ENCODE assay signal across 14 mouse cellular contexts in the genomic region with DNA sequence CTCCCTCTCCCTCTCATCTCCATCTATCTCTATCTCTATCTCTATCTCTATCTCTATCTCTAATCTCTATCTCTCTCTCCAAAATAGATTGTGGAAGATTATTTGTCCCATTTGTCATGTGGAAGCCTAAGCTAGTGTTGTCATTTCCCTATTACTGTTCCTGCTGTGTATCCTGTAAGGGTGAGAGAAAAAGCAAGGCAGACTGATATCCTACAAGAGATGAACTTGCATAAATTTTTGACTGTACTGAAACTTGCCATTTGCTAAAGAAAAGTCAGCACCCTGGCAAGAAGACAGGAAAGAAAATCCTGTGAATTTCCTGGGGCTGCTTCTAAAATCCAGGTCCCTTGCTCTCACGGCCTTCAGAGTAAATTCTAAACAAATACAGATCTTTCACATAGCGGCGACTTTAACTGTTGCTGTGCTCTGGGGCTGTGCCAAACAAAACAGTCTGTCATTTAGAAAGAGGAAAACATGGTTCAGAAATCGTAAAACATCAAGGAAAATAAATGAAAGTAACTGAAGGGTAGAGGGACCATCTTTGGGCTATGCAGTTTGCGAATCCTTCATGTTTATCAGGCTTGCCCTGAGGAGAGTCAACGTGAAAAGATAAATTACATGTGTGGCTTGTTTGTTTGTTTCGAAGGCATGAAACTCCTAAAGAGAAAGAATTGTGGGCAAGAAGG.
DNase-seq lines count a peak whose midpoint lies in the region; ATAC-seq and TF ChIP-seq lines count a peak whose summit lies in the region.
"Had no signal": no experiment of that assay in that cellular context is flagged by ENCODE, and none has a peak within 500 bp of the region (broad histone marks: within the 10 kb centered on the region; RNA-seq: fewer than 3 reads in every experiment).

No protein-coding gene starts in this region.

- H3K4me1 ChIP-seq in forebrain, embryonic 16.5 days (replicated peaks; ENCODE audit: control insufficient read depth, insufficient read depth, low read length) = no peaks in the 10 kb centered on the region
- H3K4me1 ChIP-seq in forebrain, postnatal 0 days (ENCODE audit: insufficient read depth) = no peaks in the 10 kb centered on the region
- H3K4me1 ChIP-seq in stomach, embryonic 16.5 days (ENCODE audit: control insufficient read depth, insufficient read depth, low read length) = no peaks in the 10 kb centered on the region
- H3K4me1 ChIP-seq in stomach, postnatal 0 days (replicated peaks; ENCODE audit: control insufficient read depth, insufficient read depth) = no peaks in the 10 kb centered on the region
- peaks cover 5% of the 10 kb centered on the region; the same call in 1 of the 2 replicates for H3K4me1 ChIP-seq in kidney, postnatal 0 days (replicated peaks; ENCODE audit: insufficient read depth, low read length)
- H3K4me1 ChIP-seq: forebrain, embryonic 10.5 days; limb, embryonic 15.5 days; midbrain, embryonic 10.5 days had no signal

- no peaks in the 10 kb centered on the region for H3K9me3 ChIP-seq in forebrain, embryonic 16.5 days (ENCODE audit: control insufficient read depth, low read length)
- no peaks in the 10 kb centered on the region for H3K9me3 ChIP-seq in forebrain, postnatal 0 days (ENCODE audit: low read length)
- no peaks in the 10 kb centered on the region for H3K9me3 ChIP-seq in stomach, embryonic 16.5 days (replicated peaks; ENCODE audit: control insufficient read depth, low read length)
- H3K9me3 ChIP-seq in stomach, postnatal 0 days (ENCODE audit: control insufficient read depth, low read length) = no peaks in the 10 kb centered on the region
- H3K9me3 ChIP-seq in kidney, postnatal 0 days (replicated peaks; ENCODE audit: low read length) = no peaks in the 10 kb centered on the region
- H3K9me3 ChIP-seq: forebrain, embryonic 10.5 days; limb, embryonic 15.5 days; midbrain, embryonic 10.5 days had no signal

- 64% methylated on average over 7 of the region's 7 CpGs for WGBS in forebrain, embryonic 16.5 days
- WGBS in forebrain, postnatal 0 days = 58% methylated on average over 7 of the region's 7 CpGs
- 45% methylated on average over 7 of the region's 7 CpGs for WGBS in stomach, embryonic 16.5 days
- WGBS in stomach, postnatal 0 days = 40% methylated on average over 7 of the region's 7 CpGs
- 30% methylated on average over 7 of the region's 7 CpGs for WGBS in kidney, postnatal 0 days

- no peak overlapping the region for H3K4me3 ChIP-seq in forebrain, embryonic 16.5 days (replicated peaks; ENCODE audit: low read length)
- no peak overlapping the region for H3K4me3 ChIP-seq in forebrain, postnatal 0 days (ENCODE audit: low read depth, low read length)
- no peak overlapping the region for H3K4me3 ChIP-seq in stomach, embryonic 16.5 days (replicated peaks; ENCODE audit: low read length)
- H3K4me3 ChIP-seq in stomach, postnatal 0 days (ENCODE audit: low read depth, low read length) = no peak overlapping the region
- H3K4me3 ChIP-seq in kidney, postnatal 0 days (replicated peaks; ENCODE audit: low read depth, low read length) = no peak overlapping the region
- H3K4me3 ChIP-seq: forebrain, embryonic 10.5 days; limb, embryonic 15.5 days; midbrain, embryonic 10.5 days had no signal

- H3K27me3 ChIP-seq in forebrain, embryonic 16.5 days (replicated peaks; ENCODE audit: control insufficient read depth, insufficient read depth, low read length) = no peaks in the 10 kb centered on the region
- no peaks in the 10 kb centered on the region for H3K27me3 ChIP-seq in forebrain, postnatal 0 days (ENCODE audit: insufficient read depth, low read length)
- no peaks in the 10 kb centered on the region for H3K27me3 ChIP-seq in stomach, embryonic 16.5 days (ENCODE audit: control insufficient read depth, insufficient read depth, low read length)
- H3K27me3 ChIP-seq in stomach, postnatal 0 days (ENCODE audit: control insufficient read depth, insufficient read depth, low read length) = no peaks in the 10 kb centered on the region
- H3K27me3 ChIP-seq in kidney, postnatal 0 days (ENCODE audit: insufficient read depth, low read length) = no peaks in the 10 kb centered on the region
- H3K27me3 ChIP-seq: CH12.LX; limb, embryonic 15.5 days had no signal

- no peak overlapping the region for H3K9ac ChIP-seq in forebrain, embryonic 16.5 days (replicated peaks; ENCODE audit: low read depth, low read length)
- no peak overlapping the region for H3K9ac ChIP-seq in forebrain, postnatal 0 days
- no peak overlapping the region for H3K9ac ChIP-seq in stomach, embryonic 16.5 days (ENCODE audit: low read length)
- no peak overlapping the region for H3K9ac ChIP-seq in stomach, postnatal 0 days (ENCODE audit: low read length)
- H3K9ac ChIP-seq in kidney, postnatal 0 days (ENCODE audit: low read depth, low read length) = no peak overlapping the region
- H3K9ac ChIP-seq: limb, embryonic 15.5 days had no signal

- 0 out of 2 replicates have a peak, but pooled peaks have one; percentile 38 for ATAC-seq in forebrain, embryonic 16.5 days
- no peak; the same call in 1 of the 2 replicates for ATAC-seq in forebrain, postnatal 0 days
- ATAC-seq in stomach, embryonic 16.5 days (ENCODE audit: insufficient read depth, low FRiP score) = no peak
- no peak for ATAC-seq in stomach, postnatal 0 days (ENCODE audit: low FRiP score, low TSS enrichment)
- no peak for ATAC-seq in kidney, postnatal 0 days (replicated peaks; ENCODE audit: low FRiP score, low read depth)
- no peak for ATAC-seq in megakaryocyte-erythroid progenitor cell, adult 5-6 weeks (replicated peaks; ENCODE audit: low FRiP score, low TSS enrichment, poor library complexity, severe bottlenecking)

- TF ChIP-seq EP300 in stomach, postnatal 0 days (optimal IDR thresholded peaks at IDR 0.05) = no peak

- H3K27ac ChIP-seq in forebrain, embryonic 16.5 days (ENCODE audit: low read length) = no peak overlapping the region
- no peak overlapping the region for H3K27ac ChIP-seq in forebrain, postnatal 0 days (ENCODE audit: low read depth, low read length)
- no peak overlapping the region for H3K27ac ChIP-seq in stomach, embryonic 16.5 days (ENCODE audit: low read length)
- H3K27ac ChIP-seq in stomach, postnatal 0 days (replicated peaks) = no peak overlapping the region
- H3K27ac ChIP-seq in kidney, postnatal 0 days = no peak overlapping the region
- H3K27ac ChIP-seq: forebrain, embryonic 10.5 days; limb, embryonic 15.5 days; midbrain, embryonic 10.5 days had no signal

- no peak for DNase-seq in forebrain, postnatal 0 days
- no peak for DNase-seq in stomach, postnatal 0 days (ENCODE audit: low spot score)
- peak; percentile 75 for DNase-seq in kidney, postnatal 0 days (ENCODE audit: low spot score)
- DNase-seq in left cerebral cortex, adult 8-10 months (ENCODE audit: low spot score in 2 of 2) = no peak
- DNase-seq in right cerebral cortex, postnatal 4 days = no peak
- DNase-seq: gastrocnemius, postnatal 25 days; right cerebral cortex, postnatal 25 days had no signal

- TF ChIP-seq CTCF in forebrain, postnatal 0 days (IDR thresholded peaks at IDR 0.05; ENCODE audit: low read depth) = no peak
- TF ChIP-seq CTCF in stomach, postnatal 0 days (IDR thresholded peaks at IDR 0.05; ENCODE audit: low read depth) = no peak
- TF ChIP-seq CTCF in kidney, postnatal 0 days (IDR thresholded peaks at IDR 0.05; ENCODE audit: low read depth) = no peak

- H3K36me3 ChIP-seq in forebrain, embryonic 16.5 days (ENCODE audit: control insufficient read depth, insufficient read depth) = no peaks in the 10 kb centered on the region
- H3K36me3 ChIP-seq in forebrain, postnatal 0 days (ENCODE audit: insufficient read depth) = no peaks in the 10 kb centered on the region
- H3K36me3 ChIP-seq in stomach, embryonic 16.5 days (ENCODE audit: control insufficient read depth, insufficient read depth, low read length) = no peaks in the 10 kb centered on the region
- no peaks in the 10 kb centered on the region for H3K36me3 ChIP-seq in stomach, postnatal 0 days (ENCODE audit: control insufficient read depth, insufficient read depth, low read length)
- H3K36me3 ChIP-seq in kidney, postnatal 0 days (ENCODE audit: insufficient read depth, low read length) = no peaks in the 10 kb centered on the region
- H3K36me3 ChIP-seq: forebrain, embryonic 10.5 days; limb, embryonic 15.5 days; midbrain, embryonic 10.5 days had no signal

- no peak overlapping the region for H3K4me2 ChIP-seq in forebrain, embryonic 16.5 days (ENCODE audit: low read length)
- H3K4me2 ChIP-seq in forebrain, postnatal 0 days (ENCODE audit: low read depth) = no peak overlapping the region
- peak overlapping the region; percentile 6; the same call in 1 of the 2 replicates for H3K4me2 ChIP-seq in stomach, embryonic 16.5 days (ENCODE audit: low read depth, low read length)
- no peak overlapping the region for H3K4me2 ChIP-seq in stomach, postnatal 0 days (replicated peaks; ENCODE audit: low read depth)
- no peak overlapping the region for H3K4me2 ChIP-seq in kidney, postnatal 0 days (ENCODE audit: low read length)
- H3K4me2 ChIP-seq: limb, embryonic 15.5 days had no signal
